Mouse (Mus musculus): ENCODE data around the gene Tsfm.
"Not testable (repeated sequence)": the region's sequence is repeated elsewhere in the genome, so short reads cannot be mapped to it uniquely, and the experiment has no call there.

Gene Tsfm

DNA sequence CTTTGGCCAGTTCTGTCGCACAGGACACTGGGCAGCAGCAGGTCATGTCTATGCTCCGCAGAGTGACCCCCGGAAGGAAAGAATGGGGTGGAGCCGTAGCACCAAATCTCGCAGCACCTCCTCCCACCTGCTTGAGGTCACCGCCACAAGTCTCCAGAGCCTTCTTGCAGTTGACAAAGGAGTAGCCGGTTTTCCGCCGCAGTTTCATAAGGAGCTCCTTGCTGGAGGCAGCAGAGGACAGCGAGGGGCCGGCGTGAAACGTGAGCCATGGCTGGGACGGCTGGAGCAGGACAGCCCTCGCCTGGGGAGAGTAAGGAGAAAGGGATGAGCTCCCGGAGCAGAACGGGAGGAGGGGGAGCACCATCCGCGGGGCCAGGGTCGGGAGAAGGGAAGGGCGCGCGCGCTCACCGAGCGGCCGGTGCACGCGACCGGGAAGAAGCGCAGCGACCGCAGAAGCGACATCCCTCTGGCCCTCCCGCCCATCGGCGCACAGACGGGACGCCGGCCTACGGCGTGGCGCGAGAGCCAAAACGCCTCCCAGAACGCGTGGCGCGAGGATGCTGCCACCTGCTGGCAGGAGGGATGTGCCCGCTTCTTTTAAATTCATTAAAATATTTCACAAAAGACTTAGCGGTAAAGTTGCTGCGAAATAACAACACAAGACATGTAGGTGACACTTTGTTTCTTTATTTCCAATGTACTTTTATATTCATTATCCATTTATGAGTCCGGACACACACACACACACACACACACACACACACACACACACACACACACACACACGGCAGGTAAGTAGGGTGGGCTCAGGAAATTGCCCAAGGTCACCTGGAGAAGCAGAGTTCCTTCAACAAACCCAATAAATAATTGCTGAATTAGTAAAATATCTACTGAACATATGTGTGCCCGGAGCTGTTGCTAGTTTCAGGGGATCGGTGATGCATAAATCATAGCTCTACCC is at the start of gene Tsfm:
Gene Tsfm, minus strand, starts transcription at position 505 of the 961 bp plus-strand sequence.
- peak; percentile 90 for DNase-seq (ENCODE audit: low read depth, low spot score)

GRCm38 (mm10) chr10:127079665-127080391 is 49.2 kb upstream of the Tsfm start:
- DNase-seq (ENCODE audit: low read depth, low spot score) = no peak

DNA sequence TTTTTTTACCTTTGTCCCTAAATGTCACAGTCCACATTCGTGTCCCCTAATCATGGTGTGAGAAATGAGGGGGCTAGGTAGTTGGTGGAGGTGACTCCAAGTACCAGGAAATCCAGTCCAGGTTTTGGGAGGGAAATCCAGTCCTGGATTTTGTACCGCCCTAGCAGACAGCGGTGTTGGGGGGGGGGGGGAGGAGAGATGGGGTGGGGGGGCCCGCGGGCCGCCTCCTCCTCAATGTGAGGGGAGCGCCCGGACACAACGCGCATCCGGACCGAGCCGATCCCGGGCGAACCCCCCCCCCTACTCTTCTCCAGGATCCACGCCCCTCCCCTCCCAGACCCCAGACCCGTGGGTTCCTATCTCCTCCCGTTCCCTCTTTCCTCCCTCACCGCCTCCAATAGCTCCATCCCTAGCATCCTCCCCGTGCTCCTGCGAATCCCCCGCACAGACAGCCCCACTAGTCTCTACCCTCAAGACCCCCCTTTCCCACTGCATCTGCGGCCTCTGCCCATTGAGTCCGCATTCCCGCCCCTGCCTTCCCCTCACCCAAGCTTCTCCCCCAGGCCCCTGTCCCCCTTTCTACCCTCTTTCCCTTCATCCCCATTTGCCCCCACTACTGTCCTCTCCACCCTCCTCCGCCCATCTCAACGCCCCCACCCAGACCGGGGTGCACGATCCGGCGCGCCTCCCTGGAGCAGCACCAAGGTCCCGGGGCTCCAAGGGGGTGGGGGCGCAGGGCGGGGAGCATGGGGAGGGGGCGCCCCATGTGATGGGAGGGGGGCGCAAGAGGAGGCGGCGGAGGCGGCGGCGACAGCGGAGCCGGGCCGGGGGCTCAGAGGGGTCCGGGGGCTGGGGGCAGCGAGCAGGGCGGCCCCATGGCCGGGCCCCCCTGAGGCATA is 48.3 kb upstream of the Tsfm start:
- DNase-seq (ENCODE audit: low read depth, low spot score) = peak; percentile 56

DNA sequence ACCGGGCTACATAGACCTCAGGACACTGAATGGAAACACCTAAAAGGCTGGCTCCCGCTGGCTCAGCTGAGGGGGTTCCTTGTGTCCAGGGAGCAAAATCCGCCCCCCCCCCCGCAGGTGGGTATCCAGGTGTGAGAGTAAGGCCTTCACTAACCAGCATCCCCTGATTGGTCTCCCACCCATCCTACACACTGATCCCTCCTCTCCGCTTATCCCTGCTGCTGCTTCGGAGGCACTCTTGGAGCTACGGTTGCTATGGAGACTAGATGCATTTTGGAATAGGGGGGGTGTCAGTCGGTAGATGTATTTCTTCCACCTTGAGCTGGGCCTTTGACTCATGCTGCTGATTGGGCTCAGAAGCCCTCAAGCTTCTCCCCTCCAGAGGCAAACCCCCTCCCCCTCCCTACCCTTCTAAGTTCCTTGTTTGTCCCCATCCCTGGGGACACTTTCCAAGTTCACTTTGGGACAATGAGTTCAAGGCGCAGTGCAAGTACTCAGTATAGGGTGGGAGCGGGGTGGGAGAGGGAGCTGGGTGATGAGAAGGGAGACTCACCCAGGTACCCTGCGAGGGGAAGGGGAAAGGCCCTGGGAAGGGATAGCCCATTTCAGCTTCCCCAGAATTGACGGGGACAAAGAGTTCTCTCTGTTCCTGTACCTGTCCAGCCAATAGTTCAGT is 47.5 kb upstream of the Tsfm start:
- DNase-seq (ENCODE audit: low read depth, low spot score) = peak; percentile 48

- no peak for DNase-seq (ENCODE audit: low read depth, low spot score)
Measured at GRCm38 (mm10) chr10:127077515-127077914, 46.9 kb upstream of the Tsfm start.

DNA sequence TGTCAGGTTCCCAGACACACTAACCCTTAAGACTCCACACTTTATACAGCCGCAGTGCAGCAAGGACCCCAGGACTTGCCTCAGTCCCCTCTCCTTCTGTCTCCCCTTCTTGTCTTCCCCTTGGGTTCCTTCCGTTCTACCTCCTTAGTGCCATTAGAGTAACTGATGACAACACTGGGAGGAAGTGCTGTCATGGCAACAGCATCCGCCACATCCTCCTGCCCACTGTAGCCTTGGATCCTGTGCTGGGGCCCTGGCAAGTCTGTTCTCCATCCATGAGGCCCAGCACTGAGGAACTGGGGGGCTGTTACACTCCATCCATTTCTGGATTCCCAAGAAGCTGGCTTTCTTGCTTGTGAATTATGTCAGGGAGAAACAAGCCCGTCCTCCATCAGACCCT is 45.4 kb upstream of the Tsfm start:
- no peak for DNase-seq (ENCODE audit: low read depth, low spot score)

DNA sequence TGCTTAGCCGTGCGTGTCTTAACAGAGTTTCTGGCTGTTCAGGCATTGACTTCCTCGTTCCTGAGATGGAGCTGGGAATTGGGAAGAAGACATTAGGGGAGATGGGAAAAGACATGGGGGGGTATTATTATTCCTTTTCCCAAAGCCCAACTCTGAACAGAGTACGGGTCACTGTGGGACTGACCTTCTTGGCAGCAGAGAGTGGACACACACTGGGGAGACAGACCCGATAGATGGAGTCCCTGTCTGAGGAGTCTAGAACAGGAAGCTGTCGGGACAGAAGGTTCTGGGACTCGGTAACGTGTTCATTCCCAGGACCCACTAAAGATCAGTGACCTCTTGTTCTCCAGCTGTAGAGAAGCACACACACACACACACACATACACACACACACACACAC is 45.0 kb upstream of the Tsfm start:
- no peak for DNase-seq (ENCODE audit: low read depth, low spot score)

DNA sequence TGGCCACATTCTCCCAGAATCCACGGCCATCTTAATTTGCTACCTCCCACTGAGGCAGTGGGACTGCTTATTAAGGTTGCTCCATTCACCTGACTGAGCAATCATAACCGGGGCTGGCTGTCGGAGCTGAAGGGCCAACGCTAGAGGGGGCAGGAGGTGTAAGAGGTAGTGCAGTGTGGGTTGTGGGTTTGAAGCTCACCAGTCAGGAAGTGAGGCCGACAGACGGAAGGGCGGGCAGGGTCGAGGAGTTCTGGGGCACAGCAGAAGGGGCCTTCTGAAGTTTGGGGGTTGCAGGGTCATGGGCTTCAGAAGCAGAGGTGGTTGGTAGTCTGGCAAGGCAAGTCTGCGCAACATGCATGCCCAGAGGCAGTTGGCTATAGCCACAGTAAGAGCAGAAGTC is 44.4 kb upstream of the Tsfm start, which contains the start of gene Agap2:
Gene Agap2, plus strand, starts transcription at position 205 of the 400 bp plus-strand sequence.
- peak; percentile 52 for DNase-seq (ENCODE audit: low read depth, low spot score)

DNA sequence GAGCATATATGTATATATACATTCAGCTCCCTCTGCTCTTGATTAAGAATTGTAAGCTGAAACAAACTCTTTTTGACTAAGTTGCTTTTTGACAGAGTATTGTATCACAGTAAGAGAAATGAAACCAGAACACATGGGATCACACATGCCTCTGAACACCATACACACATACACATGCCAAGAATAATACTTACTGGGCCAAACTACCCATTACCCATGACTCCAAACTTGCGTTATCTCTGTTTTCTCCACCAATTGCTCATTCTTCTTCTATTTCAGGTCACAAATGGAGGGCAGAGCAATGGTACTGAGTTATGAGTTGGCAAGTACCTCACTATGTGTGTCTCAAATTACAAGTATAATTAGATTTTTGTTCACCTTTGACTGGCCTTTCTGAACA is 43.3 kb upstream of the Tsfm start:
- DNase-seq (ENCODE audit: low read depth, low spot score) = no peak

DNA sequence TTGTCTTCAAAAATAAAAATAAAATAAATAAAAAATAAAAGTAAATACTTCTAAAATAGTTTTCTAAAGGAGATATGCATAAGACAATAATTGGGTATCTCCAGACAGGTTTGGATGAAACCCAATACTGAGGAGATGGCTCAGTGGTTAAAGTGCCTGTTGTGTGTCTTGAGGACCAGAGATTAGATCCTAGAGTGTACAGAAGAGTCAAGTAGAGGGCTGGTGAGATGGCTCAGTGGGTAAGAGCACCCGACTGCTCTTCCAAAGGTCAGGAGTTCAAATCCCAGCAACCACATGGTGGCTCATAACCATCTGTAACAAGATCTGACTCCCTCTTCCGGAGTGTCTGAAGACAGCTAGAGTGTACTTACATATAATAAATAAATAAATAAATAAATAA is 42.3 kb upstream of the Tsfm start:
- not testable (repeated sequence) for DNase-seq (ENCODE audit: low read depth, low spot score)

GRCm38 (mm10) chr10:127072270-127072669 is 41.6 kb upstream of the Tsfm start:
- not testable (repeated sequence) for DNase-seq (ENCODE audit: low read depth, low spot score)

GRCm38 (mm10) chr10:127071203-127071602 is 40.6 kb upstream of the Tsfm start:
- DNase-seq (ENCODE audit: low read depth, low spot score) = no peak

- peak; percentile 98 for DNase-seq (ENCODE audit: low read depth, low spot score)
Measured at GRCm38 (mm10) chr10:127070190-127071121, 39.8 kb upstream of the Tsfm start, which contains the start of gene Tspan31. Gene Tspan31 (minus strand): TSS chr10:127070264.

- DNase-seq (ENCODE audit: low read depth, low spot score) = peak; percentile 75
Measured at GRCm38 (mm10) chr10:127069281-127070189, 38.9 kb upstream of the Tsfm start.

DNA sequence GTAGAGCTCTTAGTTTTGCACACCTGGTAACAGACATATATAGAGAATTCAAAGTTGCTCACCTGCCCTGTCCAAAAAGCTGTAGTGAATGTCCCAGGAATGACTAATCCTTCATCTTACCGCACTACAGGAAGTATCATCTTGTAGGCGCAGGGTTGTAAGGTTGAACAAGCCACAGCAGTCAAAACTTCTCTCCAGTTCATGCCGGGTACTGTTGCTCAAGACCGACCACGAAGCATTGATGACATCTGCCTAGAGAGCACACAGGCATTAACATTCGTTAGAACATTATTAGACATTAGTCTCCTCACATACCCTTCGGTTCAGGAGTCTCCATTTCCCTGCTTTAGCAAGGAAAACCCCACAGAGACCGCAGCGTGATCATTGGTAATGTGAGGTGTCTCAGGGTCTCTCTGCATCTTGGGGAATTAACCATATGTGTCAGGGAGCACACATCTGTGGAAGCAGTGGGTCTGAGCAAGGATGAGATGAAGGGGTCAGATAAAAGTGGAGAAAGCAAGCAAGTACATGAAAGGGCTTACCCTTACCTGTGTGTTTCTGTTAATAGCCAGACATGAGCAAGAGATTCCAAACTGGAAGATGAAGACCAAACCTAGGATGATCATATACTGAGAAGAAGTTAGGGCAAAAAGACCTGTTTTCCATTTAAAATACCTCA is 37.9 kb upstream of the Tsfm start:
- no peak for DNase-seq (ENCODE audit: low read depth, low spot score)

DNA sequence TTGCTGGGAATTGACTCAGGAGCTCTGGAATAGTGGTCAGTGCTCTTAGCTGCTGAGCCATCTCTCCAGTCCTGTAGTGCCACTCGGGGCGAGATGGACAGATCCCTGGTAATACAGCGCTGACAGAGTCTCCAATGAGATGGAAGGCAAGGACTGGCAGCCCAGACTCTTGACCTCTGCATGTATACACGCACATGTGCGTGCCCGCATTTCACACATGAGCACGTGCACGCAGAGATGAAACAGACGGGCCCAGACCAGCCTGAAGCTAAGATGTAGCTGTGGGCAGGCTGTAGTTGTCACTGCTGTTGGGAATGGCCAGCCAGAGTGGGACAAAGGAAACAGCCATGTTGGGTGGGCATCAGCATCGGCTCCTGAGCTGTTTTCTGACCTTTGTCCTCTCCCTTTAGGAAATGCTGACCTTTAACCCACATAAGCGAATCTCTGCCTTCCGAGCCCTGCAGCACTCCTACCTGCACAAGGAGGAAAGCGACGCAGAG is 35.9 kb upstream of the Tsfm start:
- no peak for DNase-seq (ENCODE audit: low read depth, low spot score)

DNA sequence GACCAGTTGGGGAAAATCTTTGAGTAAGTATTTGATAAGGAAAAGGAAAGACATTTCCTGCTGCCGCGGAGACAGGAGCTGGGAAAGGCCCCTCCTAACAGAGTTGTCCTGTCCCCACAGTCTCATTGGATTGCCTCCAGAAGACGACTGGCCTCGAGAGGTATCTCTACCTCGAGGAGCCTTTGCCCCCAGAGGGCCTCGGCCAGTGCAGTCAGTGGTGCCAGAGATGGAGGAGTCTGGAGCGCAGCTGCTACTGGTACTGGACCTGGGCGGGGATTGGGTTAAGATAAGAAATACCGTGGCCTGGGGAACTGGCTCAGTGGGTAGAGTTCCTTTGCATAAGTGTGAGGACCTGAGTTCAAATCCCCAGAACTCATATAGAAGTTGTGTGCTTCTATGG is 35.3 kb upstream of the Tsfm start:
- no peak for DNase-seq (ENCODE audit: low read depth, low spot score)
